Mouse (Mus musculus) kidney, adult 9 months (tissue): ENCODE measurements at regions not wholly inside any gene's neighbourhood (a gene's known extent, or its start where the extent isn't known, plus 50 kb on each side); places are given as distances from the start of the nearest gene placed in this dataset.
"Not testable (repeated sequence)": the region's sequence is repeated elsewhere in the genome, so short reads cannot be mapped to it uniquely, and the experiment has no call there.

ENCODE experiments used
- DNase-seq: peaks from one replicate; pipeline ENCODE4 v3.0.0; 2022

GRCm38 (mm10) chr7:137649650-137650049 is 212.2 kb downstream of the Glrx3 start:
- no peak for DNase-seq

- DNase-seq = no peak
These were observed 216.4 kb downstream of the Glrx3 start for GRCm38 (mm10) chr7:137653837-137654236.

GRCm38 (mm10) chr7:137667165-137667564 is 229.8 kb downstream of the Glrx3 start:
- DNase-seq = no peak

GRCm38 (mm10) chr7:137671156-137671555 is 233.7 kb downstream of the Glrx3 start:
- DNase-seq = no peak

GRCm38 (mm10) chr7:137674596-137674995 is 237.2 kb downstream of the Glrx3 start:
- no peak for DNase-seq

GRCm38 (mm10) chr7:137675381-137675780 is 238.0 kb downstream of the Glrx3 start:
- DNase-seq = no peak

- DNase-seq = no peak
These were observed 247.4 kb downstream of the Glrx3 start for GRCm38 (mm10) chr7:137684826-137685225.

GRCm38 (mm10) chr7:137685320-137685719 is 247.9 kb downstream of the Glrx3 start:
- DNase-seq = no peak

GRCm38 (mm10) chr7:137696831-137697230 is 259.4 kb downstream of the Glrx3 start:
- peak; percentile 7 for DNase-seq

- DNase-seq = not testable (repeated sequence)
These were observed 261.1 kb downstream of the Glrx3 start for GRCm38 (mm10) chr7:137698501-137698900.

- no peak for DNase-seq
These were observed 275.4 kb downstream of the Glrx3 start for GRCm38 (mm10) chr7:137712862-137713261.

- no peak for DNase-seq
These were observed 276.4 kb downstream of the Glrx3 start for GRCm38 (mm10) chr7:137713856-137714255.

- peak; percentile 47 for DNase-seq
These were observed 277.0 kb downstream of the Glrx3 start for GRCm38 (mm10) chr7:137714318-137714962.

- no peak for DNase-seq
These were observed 277.9 kb downstream of the Glrx3 start for GRCm38 (mm10) chr7:137715126-137715900.

- no peak for DNase-seq
These were observed 286.1 kb downstream of the Glrx3 start for GRCm38 (mm10) chr7:137723361-137724040.

GRCm38 (mm10) chr7:137726031-137726430 is 288.6 kb downstream of the Glrx3 start:
- no peak for DNase-seq

GRCm38 (mm10) chr7:137735873-137736527 is 298.6 kb downstream of the Glrx3 start:
- DNase-seq = no peak

- no peak for DNase-seq
These were observed 304.3 kb downstream of the Glrx3 start for GRCm38 (mm10) chr7:137741702-137742101.

GRCm38 (mm10) chr7:137742297-137742751 is 304.9 kb downstream of the Glrx3 start:
- no peak for DNase-seq

- DNase-seq = no peak
These were observed 308.2 kb downstream of the Glrx3 start for GRCm38 (mm10) chr7:137745575-137745974.

- no peak for DNase-seq
These were observed 308.6 kb downstream of the Glrx3 start for GRCm38 (mm10) chr7:137745991-137746390.

- no peak for DNase-seq
These were observed 311.5 kb downstream of the Glrx3 start for GRCm38 (mm10) chr7:137748936-137749335.

- DNase-seq = no peak
These were observed 313.3 kb downstream of the Glrx3 start for GRCm38 (mm10) chr7:137750741-137751140.
